Mouse (Mus musculus): Measurements from ENCODE around the gene Tmem177. TPM values are rescaled to one million over a fixed set of nuclear protein-coding genes. Genes with fewer than 3 reads are reported as not detected.
A peak's percentile ranks its signal among the peaks of the same experiment; 100 is the strongest.

Gene Tmem177
- polyA plus RNA-seq, 1 experiment from 2014 or later: 2.8 TPM

- ATAC-seq (peak; percentile 74), DNase-seq (no peak)
- Histone ChIP-seq H3K36me3 (replicated peaks; ENCODE audit: insufficient read depth, low read length) (peaks cover 3% of the 10 kb centered on the region; the same call in 1 of the 2 replicates), H3K4me2 (ENCODE audit: low read depth, low read length) (no peak overlapping the region), H3K9ac (replicated peaks) (no peak overlapping the region), H3K4me3 (ENCODE audit: low read depth, low read length) (no peak overlapping the region), H3K9me3 (ENCODE audit: low read length) (no peaks in the 10 kb centered on the region), H3K27ac (ENCODE audit: low read depth) (no peak overlapping the region), H3K4me1 (ENCODE audit: insufficient read depth) (peaks cover 4% of the 10 kb centered on the region), H3K27me3 (ENCODE audit: insufficient read depth, low read length) (no peaks in the 10 kb centered on the region)
- 46% methylated on average over 2 of the region's 2 CpGs for WGBS (ENCODE audit: insufficient replicate concordance)
- no peak for TF ChIP-seq EP300 (IDR thresholded peaks at IDR 0.05; ENCODE audit: low read depth)
- TF ChIP-seq CTCF (IDR thresholded peaks at IDR 0.05; ENCODE audit: low read depth): no peak
Measured at GRCm38 (mm10) chr1:119907206-119907748, 5.7 kb downstream of the Tmem177 start.

GRCm38 (mm10) chr1:119903231-119903620 is 9.8 kb downstream of the Tmem177 start:
- Histone ChIP-seq H3K9me3 (ENCODE audit: low read length) (no peaks in the 10 kb centered on the region), H3K27ac (ENCODE audit: low read depth) (no peak overlapping the region), H3K27me3 (ENCODE audit: insufficient read depth, low read length) (no peaks in the 10 kb centered on the region), H3K4me3 (ENCODE audit: low read depth, low read length) (no peak overlapping the region), H3K4me2 (ENCODE audit: low read depth, low read length) (no peak overlapping the region), H3K9ac (replicated peaks) (no peak overlapping the region), H3K4me1 (ENCODE audit: insufficient read depth) (no peaks in the 10 kb centered on the region), H3K36me3 (replicated peaks; ENCODE audit: insufficient read depth, low read length) (no peaks in the 10 kb centered on the region)
- DNase-seq: no peak
- TF ChIP-seq CTCF (IDR thresholded peaks at IDR 0.05; ENCODE audit: low read depth) (no peak), EP300 (IDR thresholded peaks at IDR 0.05; ENCODE audit: low read depth) (no peak)
- ATAC-seq: no peak
- 52% methylated on average over 6 of the region's 6 CpGs for WGBS (ENCODE audit: insufficient replicate concordance)

GRCm38 (mm10) chr1:119902551-119903230 is 10.3 kb downstream of the Tmem177 start:
- ATAC-seq (no peak), DNase-seq (no peak)
- no peak overlapping the region for H3K4me2 ChIP-seq (ENCODE audit: low read depth, low read length)
- no peaks in the 10 kb centered on the region for H3K27me3 ChIP-seq (ENCODE audit: insufficient read depth, low read length)
- TF ChIP-seq CTCF (IDR thresholded peaks at IDR 0.05; ENCODE audit: low read depth) (no peak), EP300 (IDR thresholded peaks at IDR 0.05; ENCODE audit: low read depth) (no peak)
- H3K9ac ChIP-seq (replicated peaks): no peak overlapping the region
- 65% methylated on average over 8 of the region's 8 CpGs for WGBS (ENCODE audit: insufficient replicate concordance)
- no peak overlapping the region for H3K27ac ChIP-seq (ENCODE audit: low read depth)
- H3K9me3 ChIP-seq (ENCODE audit: low read length): no peaks in the 10 kb centered on the region
- H3K4me1 ChIP-seq (ENCODE audit: insufficient read depth): no peaks in the 10 kb centered on the region
- no peaks in the 10 kb centered on the region for H3K36me3 ChIP-seq (replicated peaks; ENCODE audit: insufficient read depth, low read length)
- H3K4me3 ChIP-seq (ENCODE audit: low read depth, low read length): no peak overlapping the region

- Histone ChIP-seq H3K4me1 (ENCODE audit: insufficient read depth) (no peaks in the 10 kb centered on the region), H3K27ac (ENCODE audit: low read depth) (no peak overlapping the region), H3K9me3 (ENCODE audit: low read length) (no peaks in the 10 kb centered on the region), H3K36me3 (replicated peaks; ENCODE audit: insufficient read depth, low read length) (no peaks in the 10 kb centered on the region), H3K4me2 (ENCODE audit: low read depth, low read length) (no peak overlapping the region), H3K27me3 (ENCODE audit: insufficient read depth, low read length) (no peaks in the 10 kb centered on the region), H3K4me3 (ENCODE audit: low read depth, low read length) (no peak overlapping the region), H3K9ac (replicated peaks) (no peak overlapping the region)
- DNase-seq (no peak), ATAC-seq (no peak)
- TF ChIP-seq EP300 (IDR thresholded peaks at IDR 0.05; ENCODE audit: low read depth): no peak
- 74% methylated on average over 11 of the region's 11 CpGs for WGBS (ENCODE audit: insufficient replicate concordance)
Measured at GRCm38 (mm10) chr1:119899195-119900123, 13.5 kb downstream of the Tmem177 start.

- H3K9ac ChIP-seq (replicated peaks): no peak overlapping the region
- no peaks in the 10 kb centered on the region for H3K27me3 ChIP-seq (ENCODE audit: insufficient read depth, low read length)
- peak; percentile 76 for ATAC-seq
- H3K9me3 ChIP-seq (ENCODE audit: low read length): no peaks in the 10 kb centered on the region
- peak; percentile 81 for DNase-seq
- H3K4me3 ChIP-seq (ENCODE audit: low read depth, low read length): no peak overlapping the region
- no peak overlapping the region for H3K27ac ChIP-seq (ENCODE audit: low read depth)
- 42% methylated on average over 6 of the region's 6 CpGs for WGBS (ENCODE audit: insufficient replicate concordance)
- no peak overlapping the region for H3K4me2 ChIP-seq (ENCODE audit: low read depth, low read length)
- H3K36me3 ChIP-seq (replicated peaks; ENCODE audit: insufficient read depth, low read length): no peaks in the 10 kb centered on the region
- H3K4me1 ChIP-seq (ENCODE audit: insufficient read depth): no peaks in the 10 kb centered on the region
- TF ChIP-seq CTCF (IDR thresholded peaks at IDR 0.05; ENCODE audit: low read depth): peak; percentile 94
- TF ChIP-seq EP300 (IDR thresholded peaks at IDR 0.05; ENCODE audit: low read depth): no peak
Measured at GRCm38 (mm10) chr1:119894936-119895335, 18.1 kb downstream of the Tmem177 start.

- no peak for TF ChIP-seq EP300 (IDR thresholded peaks at IDR 0.05; ENCODE audit: low read depth)
- no peak for TF ChIP-seq CTCF (IDR thresholded peaks at IDR 0.05; ENCODE audit: low read depth)
- Histone ChIP-seq H3K36me3 (replicated peaks; ENCODE audit: insufficient read depth, low read length) (no peaks in the 10 kb centered on the region), H3K4me2 (ENCODE audit: low read depth, low read length) (no peak overlapping the region), H3K4me1 (ENCODE audit: insufficient read depth) (no peaks in the 10 kb centered on the region), H3K27ac (ENCODE audit: low read depth) (no peak overlapping the region), H3K9me3 (ENCODE audit: low read length) (no peaks in the 10 kb centered on the region), H3K27me3 (ENCODE audit: insufficient read depth, low read length) (no peaks in the 10 kb centered on the region), H3K9ac (replicated peaks) (no peak overlapping the region), H3K4me3 (ENCODE audit: low read depth, low read length) (no peak overlapping the region)
- ATAC-seq (no peak), DNase-seq (no peak)
- WGBS (ENCODE audit: insufficient replicate concordance): 68% methylated on average over 3 of the region's 3 CpGs
Measured at GRCm38 (mm10) chr1:119893600-119893999, 19.4 kb downstream of the Tmem177 start.
